Mouse (Mus musculus): ENCODE measurements at regions not wholly inside any gene's neighbourhood (a gene's known extent, or its start where the extent isn't known, plus 50 kb on each side); places are given as distances from the start of the nearest gene placed in this dataset.

GRCm38 (mm10) chr16:30743566-30743965 is 144.0 kb downstream of the Fam43a start:
- Histone ChIP-seq H3K27ac (ENCODE audit: low read depth) (no peak overlapping the region), H3K9me3 (ENCODE audit: low read length) (no peaks in the 10 kb centered on the region), H3K4me2 (ENCODE audit: low read depth, low read length) (no peak overlapping the region), H3K36me3 (replicated peaks; ENCODE audit: insufficient read depth, low read length) (no peaks in the 10 kb centered on the region), H3K4me1 (ENCODE audit: insufficient read depth) (peaks cover 3% of the 10 kb centered on the region), H3K27me3 (ENCODE audit: insufficient read depth, low read length) (no peaks in the 10 kb centered on the region), H3K9ac (replicated peaks) (no peak overlapping the region), H3K4me3 (ENCODE audit: low read depth, low read length) (no peak overlapping the region)
- DNase-seq (no peak), ATAC-seq (no peak)
- WGBS (ENCODE audit: insufficient replicate concordance) = 62% methylated on average over 4 of the region's 4 CpGs
- no peak for TF ChIP-seq EP300 (IDR thresholded peaks at IDR 0.05; ENCODE audit: low read depth)
- no peak for TF ChIP-seq CTCF (IDR thresholded peaks at IDR 0.05; ENCODE audit: low read depth)

DNA sequence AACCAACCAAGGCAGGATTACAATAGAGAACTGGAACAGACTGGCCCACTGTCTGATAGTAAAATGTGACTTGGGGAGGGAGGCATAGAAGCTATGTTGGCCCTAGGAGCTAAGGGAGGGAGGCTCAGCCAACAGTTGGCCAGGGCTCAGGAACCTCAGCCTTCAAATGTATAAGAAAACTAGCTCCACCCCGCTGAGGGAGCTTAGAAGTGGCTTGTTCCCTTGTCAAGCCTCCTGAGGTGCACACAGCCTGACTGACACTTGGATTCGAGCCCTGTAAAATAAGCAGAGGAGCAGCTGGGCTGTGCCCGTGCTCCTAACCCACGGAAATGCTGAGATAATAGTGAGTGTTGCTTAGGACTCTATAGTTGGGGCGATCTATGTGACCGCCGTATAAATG is 144.7 kb downstream of the Fam43a start:
- H3K4me2 ChIP-seq (ENCODE audit: low read depth, low read length) = no peak overlapping the region
- H3K4me1 ChIP-seq (ENCODE audit: insufficient read depth) = no peaks in the 10 kb centered on the region; the same call in 1 of the 2 replicates
- WGBS (ENCODE audit: insufficient replicate concordance) = 73% methylated on average over 7 of the region's 7 CpGs
- no peak overlapping the region for H3K9ac ChIP-seq (replicated peaks)
- H3K9me3 ChIP-seq (ENCODE audit: low read length) = no peaks in the 10 kb centered on the region
- H3K27me3 ChIP-seq (ENCODE audit: insufficient read depth, low read length) = no peaks in the 10 kb centered on the region
- no peaks in the 10 kb centered on the region for H3K36me3 ChIP-seq (replicated peaks; ENCODE audit: insufficient read depth, low read length)
- TF ChIP-seq EP300 (IDR thresholded peaks at IDR 0.05; ENCODE audit: low read depth) (no peak), CTCF (IDR thresholded peaks at IDR 0.05; ENCODE audit: low read depth) (no peak)
- ATAC-seq (no peak), DNase-seq (no peak)
- no peak overlapping the region for H3K27ac ChIP-seq (ENCODE audit: low read depth)
- no peak overlapping the region for H3K4me3 ChIP-seq (ENCODE audit: low read depth, low read length)

- TF ChIP-seq EP300 (IDR thresholded peaks at IDR 0.05; ENCODE audit: low read depth) = no peak
- TF ChIP-seq CTCF (IDR thresholded peaks at IDR 0.05; ENCODE audit: low read depth) = no peak
- DNase-seq (no peak), ATAC-seq (no peak)
- H3K9ac ChIP-seq (replicated peaks) = no peak overlapping the region
- no peak overlapping the region for H3K27ac ChIP-seq (ENCODE audit: low read depth)
- no peaks in the 10 kb centered on the region for H3K36me3 ChIP-seq (replicated peaks; ENCODE audit: insufficient read depth, low read length)
- WGBS (ENCODE audit: insufficient replicate concordance) = 58% methylated on average over 11 of the region's 11 CpGs
- no peak overlapping the region for H3K4me3 ChIP-seq (ENCODE audit: low read depth, low read length)
- no peaks in the 10 kb centered on the region; the same call in 1 of the 2 replicates for H3K4me1 ChIP-seq (ENCODE audit: insufficient read depth)
- no peak overlapping the region for H3K4me2 ChIP-seq (ENCODE audit: low read depth, low read length)
- no peaks in the 10 kb centered on the region for H3K9me3 ChIP-seq (ENCODE audit: low read length)
- H3K27me3 ChIP-seq (ENCODE audit: insufficient read depth, low read length) = no peaks in the 10 kb centered on the region
Observed at GRCm38 (mm10) chr16:30745598-30746181, 146.2 kb downstream of the Fam43a start.

GRCm38 (mm10) chr16:30746211-30746610 is 146.7 kb downstream of the Fam43a start:
- TF ChIP-seq CTCF (IDR thresholded peaks at IDR 0.05; ENCODE audit: low read depth) = no peak
- TF ChIP-seq EP300 (IDR thresholded peaks at IDR 0.05; ENCODE audit: low read depth) = no peak
- ATAC-seq = no peak
- Histone ChIP-seq H3K4me2 (ENCODE audit: low read depth, low read length) (no peak overlapping the region), H3K4me1 (ENCODE audit: insufficient read depth) (no peaks in the 10 kb centered on the region; the same call in 1 of the 2 replicates), H3K36me3 (replicated peaks; ENCODE audit: insufficient read depth, low read length) (no peaks in the 10 kb centered on the region), H3K9ac (replicated peaks) (no peak overlapping the region), H3K27ac (ENCODE audit: low read depth) (no peak overlapping the region), H3K4me3 (ENCODE audit: low read depth, low read length) (no peak overlapping the region), H3K27me3 (ENCODE audit: insufficient read depth, low read length) (no peaks in the 10 kb centered on the region), H3K9me3 (ENCODE audit: low read length) (no peaks in the 10 kb centered on the region)
- WGBS (ENCODE audit: insufficient replicate concordance) = 75% methylated on average over 8 of the region's 8 CpGs
- DNase-seq = no peak

GRCm38 (mm10) chr16:30749841-30750240 is 150.3 kb downstream of the Fam43a start:
- no peaks in the 10 kb centered on the region for H3K36me3 ChIP-seq (replicated peaks; ENCODE audit: insufficient read depth, low read length)
- H3K4me1 ChIP-seq (ENCODE audit: insufficient read depth) = no peaks in the 10 kb centered on the region
- WGBS (ENCODE audit: insufficient replicate concordance) = 64% methylated on average over 3 of the region's 3 CpGs
- no peak overlapping the region for H3K4me3 ChIP-seq (ENCODE audit: low read depth, low read length)
- no peaks in the 10 kb centered on the region for H3K27me3 ChIP-seq (ENCODE audit: insufficient read depth, low read length)
- H3K9me3 ChIP-seq (ENCODE audit: low read length) = no peaks in the 10 kb centered on the region
- no peak for TF ChIP-seq EP300 (IDR thresholded peaks at IDR 0.05; ENCODE audit: low read depth)
- TF ChIP-seq CTCF (IDR thresholded peaks at IDR 0.05; ENCODE audit: low read depth) = no peak
- no peak overlapping the region for H3K4me2 ChIP-seq (ENCODE audit: low read depth, low read length)
- no peak overlapping the region for H3K9ac ChIP-seq (replicated peaks)
- H3K27ac ChIP-seq (ENCODE audit: low read depth) = no peak overlapping the region
- DNase-seq = no peak
- no peak for ATAC-seq

DNA sequence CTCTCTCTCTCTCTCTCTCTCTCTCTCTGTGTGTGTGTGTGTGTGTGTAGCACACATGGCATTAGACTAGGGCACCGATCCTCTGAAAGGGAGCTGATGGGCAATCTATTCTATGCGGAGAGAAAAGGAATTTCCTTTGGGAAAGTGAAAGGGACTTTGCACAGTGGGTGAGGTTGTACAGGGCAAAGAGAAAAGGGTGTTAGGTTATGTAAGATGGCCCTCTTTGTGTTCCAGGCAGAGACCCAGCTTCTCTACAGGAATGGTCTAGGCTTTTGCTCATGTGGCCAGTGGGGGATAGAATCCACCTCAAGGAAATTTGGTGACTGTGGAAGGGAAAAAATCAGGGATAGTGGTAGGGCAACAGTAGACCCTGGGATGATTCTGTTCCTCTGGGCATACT is 156.2 kb downstream of the Fam43a start:
- ATAC-seq (no peak), DNase-seq (no peak)
- Histone ChIP-seq H3K27ac (ENCODE audit: low read depth) (no peak overlapping the region), H3K9me3 (ENCODE audit: low read length) (no peaks in the 10 kb centered on the region), H3K27me3 (ENCODE audit: insufficient read depth, low read length) (no peaks in the 10 kb centered on the region), H3K9ac (replicated peaks) (no peak overlapping the region), H3K4me3 (ENCODE audit: low read depth, low read length) (no peak overlapping the region), H3K4me1 (ENCODE audit: insufficient read depth) (no peaks in the 10 kb centered on the region), H3K36me3 (replicated peaks; ENCODE audit: insufficient read depth, low read length) (no peaks in the 10 kb centered on the region), H3K4me2 (ENCODE audit: low read depth, low read length) (no peak overlapping the region)
- WGBS (ENCODE audit: insufficient replicate concordance) = 81% methylated on average over 2 of the region's 2 CpGs
- no peak for TF ChIP-seq CTCF (IDR thresholded peaks at IDR 0.05; ENCODE audit: low read depth)
- TF ChIP-seq EP300 (IDR thresholded peaks at IDR 0.05; ENCODE audit: low read depth) = no peak

GRCm38 (mm10) chr16:30756678-30757077 is 157.2 kb downstream of the Fam43a start:
- 73% methylated on average over 5 of the region's 5 CpGs for WGBS (ENCODE audit: insufficient replicate concordance)
- TF ChIP-seq EP300 (IDR thresholded peaks at IDR 0.05; ENCODE audit: low read depth) (no peak), CTCF (IDR thresholded peaks at IDR 0.05; ENCODE audit: low read depth) (no peak)
- Histone ChIP-seq H3K4me1 (ENCODE audit: insufficient read depth) (no peaks in the 10 kb centered on the region), H3K36me3 (replicated peaks; ENCODE audit: insufficient read depth, low read length) (no peaks in the 10 kb centered on the region), H3K4me2 (ENCODE audit: low read depth, low read length) (no peak overlapping the region), H3K9ac (replicated peaks) (no peak overlapping the region), H3K27me3 (ENCODE audit: insufficient read depth, low read length) (no peaks in the 10 kb centered on the region), H3K4me3 (ENCODE audit: low read depth, low read length) (no peak overlapping the region), H3K9me3 (ENCODE audit: low read length) (no peaks in the 10 kb centered on the region), H3K27ac (ENCODE audit: low read depth) (no peak overlapping the region)
- ATAC-seq (no peak), DNase-seq (no peak)

Measured in liver, postnatal 0 days (tissue).